Mouse (Mus musculus): ENCODE results near the gene Fosb.
A peak's percentile ranks its signal among the peaks of the same experiment; 100 is the strongest.

- TF ChIP-seq POLR2A (IDR thresholded peaks at IDR 0.05; ENCODE audit: extremely low read depth, insufficient read depth, low read length) (0 out of 2 replicates have a peak, but pooled peaks have one; percentile 39), CTCF (IDR thresholded peaks at IDR 0.05; ENCODE audit: low read depth, low read length) (no peak)
Measured at GRCm38 (mm10) chr7:19272173-19272764, 37.6 kb downstream of the Fosb start.

Measured in liver, adult 2 months (tissue).